Mouse (Mus musculus) liver, adult 2 months (tissue): Measurements from ENCODE around the gene Rars.

Source experiments
- CTCF ChIP-seq: fragments of 200-500 bp; IDR thresholded peaks from 2 replicates; pipeline ENCODE4 v1.5.1; 2011; ENCODE audit warnings: low read depth, low read length, control low read depth
- POLR2A ChIP-seq: fragments of 200-500 bp; IDR thresholded peaks from 2 replicates; pipeline ENCODE4 v1.6.1; 2011; ENCODE audit warnings: low read length, control low read depth; ENCODE audit not compliant: insufficient read depth; ENCODE audit errors: extremely low read depth

GRCm38 (mm10) chr11:35811458-35811857 is 22.8 kb downstream of the Rars start:
- TF ChIP-seq CTCF = no peak
- no peak for TF ChIP-seq POLR2A
